Mouse (Mus musculus) midbrain, embryonic 10.5 days (tissue): ENCODE results near the gene Gmppb. TPM values are rescaled to one million over a fixed set of nuclear protein-coding genes. Genes with fewer than 3 reads are reported as not detected.
A peak's percentile ranks its signal among the peaks of the same experiment; 100 is the strongest.

Source experiments
- DNase-seq: peaks from one replicate; pipeline ENCODE4 v3.0.0-alpha.2; 2017; ENCODE audit warnings: low spot score
- H3K27ac ChIP-seq: fragments of 300-500 bp; sonication (generic); replicated peaks from 2 replicates; pipeline ENCODE4 v1.5.1; 2016; ENCODE audit warnings: mild to moderate bottlenecking
- H3K27me3 ChIP-seq: fragments of 300-500 bp; sonication (generic); 2 replicates; pipeline ENCODE4 v1.6.1; 2016; ENCODE audit warnings: low read depth, mild to moderate bottlenecking; ENCODE audit not compliant: poor library complexity, severe bottlenecking
- H3K36me3 ChIP-seq: fragments of 300-500 bp; sonication (generic); 2 replicates; pipeline ENCODE4 v1.6.1; 2016; ENCODE audit warnings: mild to moderate bottlenecking, moderate library complexity
- H3K4me1 ChIP-seq: fragments of 300-500 bp; sonication (generic); 2 replicates; pipeline ENCODE4 v1.6.1; 2016
- H3K4me3 ChIP-seq: fragments of 300-500 bp; sonication (generic); 2 replicates; pipeline ENCODE4 v1.5.1; 2016; ENCODE audit warnings: mild to moderate bottlenecking, moderate library complexity
- H3K9me3 ChIP-seq: fragments of 300-500 bp; sonication (generic); replicated peaks from 2 replicates; pipeline ENCODE4 v1.6.1; 2016; ENCODE audit warnings: mild to moderate bottlenecking
- WGBS: fragments of 180-500 bp; shearing (Covaris S2); methylation state at CpG from one replicate; pipeline ENCODE4 v1.1.7; 2016; 5-methylcytosine and 5-hydroxymethylcytosine counted together
- polyA plus RNA-seq: library from polyadenylated mRNA; unstranded; fragments of >200 nt; fragmentation: Nextera tagmentation; extraction: Ambion mirVana; gene quantifications from 2 replicates; pipeline ENCODE4 v1.2.1, GENCODE M21; 2016

The Gmppb gene
- polyA plus RNA-seq, 1 experiment from 2014 or later = 26.2 TPM

DNA sequence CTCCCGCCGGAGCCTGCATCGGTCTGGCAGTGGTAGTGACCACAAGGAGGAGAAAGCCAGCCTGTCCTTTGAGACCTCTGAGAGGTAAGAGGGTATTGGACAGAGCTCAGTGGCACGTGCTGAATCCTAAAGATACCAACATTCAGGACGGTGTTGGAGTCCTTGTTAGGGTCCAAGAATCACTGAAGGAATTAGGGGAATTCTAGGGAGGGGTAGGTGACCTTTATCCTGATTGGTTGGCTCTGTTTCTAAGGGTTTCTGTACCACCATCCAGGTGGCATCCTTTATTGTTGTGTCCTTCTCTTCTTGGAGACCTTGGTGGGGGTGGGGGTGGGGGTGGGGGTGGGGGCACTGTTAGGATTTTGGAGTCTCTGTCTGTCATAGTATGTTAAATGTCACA, 16.9 kb upstream of the Gmppb start:
- Histone ChIP-seq H3K36me3 (peaks cover 88% of the 10 kb centered on the region), H3K27ac (no peak overlapping the region), H3K4me3 (no peak overlapping the region), H3K4me1 (no peaks in the 10 kb centered on the region), H3K27me3 (no peaks in the 10 kb centered on the region), H3K9me3 (peaks cover 7% of the 10 kb centered on the region; the same call in 1 of the 2 replicates)
- no peak for DNase-seq
- 92% methylated on average over 5 of the region's 5 CpGs for WGBS

DNA sequence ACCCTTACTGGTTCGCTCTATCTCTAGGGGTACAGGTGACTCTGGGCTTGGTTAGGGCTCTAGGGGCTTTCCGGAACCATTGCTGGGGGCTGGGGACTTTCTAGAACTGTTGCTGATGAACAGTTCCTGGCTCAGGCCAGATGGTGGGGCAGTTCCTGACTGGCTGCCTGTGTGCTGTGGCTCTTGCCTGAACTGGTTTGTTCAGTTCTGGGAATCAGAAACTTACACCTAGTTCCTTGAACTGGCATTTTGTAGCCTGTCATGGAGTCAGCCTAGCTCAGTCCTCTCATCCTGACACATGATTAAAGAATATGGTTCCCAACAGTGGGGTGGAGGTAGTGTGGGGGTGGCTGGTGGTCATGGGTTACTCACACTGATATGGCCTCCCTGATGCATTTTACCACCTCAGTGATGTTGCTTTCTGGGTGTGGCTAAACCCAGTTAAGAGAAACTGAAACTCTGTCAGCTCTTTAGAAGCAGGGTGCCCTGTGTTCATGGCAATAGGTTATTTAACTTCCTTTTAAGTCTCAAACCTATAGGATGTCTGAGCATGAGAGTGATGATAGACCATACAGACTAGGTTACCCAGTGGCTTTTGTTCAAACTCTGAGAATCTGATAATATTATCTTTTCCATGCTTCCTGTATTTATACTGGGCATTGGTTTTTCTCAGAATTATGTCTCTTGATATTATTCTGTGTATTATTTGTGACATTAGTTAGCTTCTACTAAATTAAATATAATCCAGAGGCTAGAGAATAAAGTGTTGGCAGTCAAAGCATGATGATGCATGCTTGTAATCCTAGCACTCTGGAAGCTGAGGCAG, 13.5 kb upstream of the Gmppb start:
- H3K27ac ChIP-seq = no peak overlapping the region
- no peaks in the 10 kb centered on the region for H3K27me3 ChIP-seq
- no peak for DNase-seq
- no peaks in the 10 kb centered on the region for H3K4me1 ChIP-seq
- WGBS = 97% methylated on average over 2 of the region's 2 CpGs
- H3K36me3 ChIP-seq = peaks cover 87% of the 10 kb centered on the region
- no peak overlapping the region for H3K4me3 ChIP-seq
- H3K9me3 ChIP-seq = no peaks in the 10 kb centered on the region

DNA sequence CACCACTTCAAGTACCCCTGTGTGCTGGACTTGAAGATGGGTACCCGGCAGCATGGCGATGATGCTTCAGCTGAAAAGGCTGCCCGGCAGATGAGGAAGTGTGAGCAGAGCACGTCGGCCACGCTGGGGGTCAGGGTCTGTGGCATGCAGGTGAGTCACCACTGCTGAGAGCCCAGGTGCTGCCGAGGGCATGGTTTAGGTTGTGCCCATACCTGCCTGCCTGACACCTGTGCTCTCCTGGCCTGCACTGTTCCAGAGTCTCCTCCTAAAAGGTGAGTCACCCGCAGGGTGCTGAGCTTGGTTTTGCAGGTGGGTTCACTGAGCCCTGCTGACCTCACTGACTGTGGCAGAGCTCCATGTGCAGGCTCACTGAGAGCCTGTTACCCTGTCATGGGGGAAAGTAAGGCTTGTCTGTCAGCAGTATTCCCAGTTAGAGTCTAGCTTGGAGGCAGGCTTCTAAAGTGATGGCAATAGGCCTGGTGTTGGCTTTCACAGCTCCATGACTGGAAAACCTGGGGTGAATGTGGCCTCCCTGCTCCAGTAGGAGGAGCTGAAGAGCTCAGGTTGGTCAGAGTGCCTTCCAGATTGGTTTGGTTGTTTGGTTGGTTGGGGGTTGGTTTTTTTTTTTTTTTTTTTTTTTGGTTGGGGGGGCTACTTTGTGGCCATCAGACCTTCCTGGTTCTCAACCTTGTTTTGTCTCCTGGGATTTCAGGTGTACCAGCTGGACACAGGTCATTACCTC, 4.1 kb upstream of the Gmppb start:
- WGBS = 95% methylated on average over 8 of the region's 8 CpGs
- peaks cover 22% of the 10 kb centered on the region for H3K4me1 ChIP-seq

DNA sequence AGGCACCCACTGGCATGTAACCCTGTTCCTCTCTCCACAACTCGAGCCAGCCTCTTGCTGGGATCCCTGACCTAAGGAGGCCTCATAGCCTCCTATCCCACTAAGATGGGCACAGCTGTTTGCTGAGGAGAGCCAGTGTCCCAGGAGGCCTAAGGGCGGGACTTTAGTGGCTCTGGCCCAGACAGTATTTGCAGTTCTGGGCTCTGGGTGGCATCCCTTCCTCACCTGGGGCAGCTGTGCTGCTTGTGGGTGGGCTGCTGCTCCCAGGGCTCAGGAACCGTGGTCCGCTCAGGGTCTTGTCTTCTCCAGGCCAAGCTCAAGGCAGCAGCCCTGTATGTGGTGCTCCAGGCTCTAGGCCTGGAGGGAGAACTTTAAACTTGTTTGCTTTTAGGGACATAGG, 2.5 kb upstream of the Gmppb start:
- 85% methylated on average over 4 of the region's 4 CpGs for WGBS
- DNase-seq = no peak
- peaks cover 27% of the 10 kb centered on the region for H3K4me1 ChIP-seq

More for the DNA sequence above, 4.1 kb upstream of the Gmppb start:
- DNase-seq = no peak
- Histone ChIP-seq H3K9me3 (no peaks in the 10 kb centered on the region), H3K27ac (no peak overlapping the region), H3K4me3 (no peak overlapping the region), H3K36me3 (peaks cover 70% of the 10 kb centered on the region), H3K27me3 (no peaks in the 10 kb centered on the region)

DNA sequence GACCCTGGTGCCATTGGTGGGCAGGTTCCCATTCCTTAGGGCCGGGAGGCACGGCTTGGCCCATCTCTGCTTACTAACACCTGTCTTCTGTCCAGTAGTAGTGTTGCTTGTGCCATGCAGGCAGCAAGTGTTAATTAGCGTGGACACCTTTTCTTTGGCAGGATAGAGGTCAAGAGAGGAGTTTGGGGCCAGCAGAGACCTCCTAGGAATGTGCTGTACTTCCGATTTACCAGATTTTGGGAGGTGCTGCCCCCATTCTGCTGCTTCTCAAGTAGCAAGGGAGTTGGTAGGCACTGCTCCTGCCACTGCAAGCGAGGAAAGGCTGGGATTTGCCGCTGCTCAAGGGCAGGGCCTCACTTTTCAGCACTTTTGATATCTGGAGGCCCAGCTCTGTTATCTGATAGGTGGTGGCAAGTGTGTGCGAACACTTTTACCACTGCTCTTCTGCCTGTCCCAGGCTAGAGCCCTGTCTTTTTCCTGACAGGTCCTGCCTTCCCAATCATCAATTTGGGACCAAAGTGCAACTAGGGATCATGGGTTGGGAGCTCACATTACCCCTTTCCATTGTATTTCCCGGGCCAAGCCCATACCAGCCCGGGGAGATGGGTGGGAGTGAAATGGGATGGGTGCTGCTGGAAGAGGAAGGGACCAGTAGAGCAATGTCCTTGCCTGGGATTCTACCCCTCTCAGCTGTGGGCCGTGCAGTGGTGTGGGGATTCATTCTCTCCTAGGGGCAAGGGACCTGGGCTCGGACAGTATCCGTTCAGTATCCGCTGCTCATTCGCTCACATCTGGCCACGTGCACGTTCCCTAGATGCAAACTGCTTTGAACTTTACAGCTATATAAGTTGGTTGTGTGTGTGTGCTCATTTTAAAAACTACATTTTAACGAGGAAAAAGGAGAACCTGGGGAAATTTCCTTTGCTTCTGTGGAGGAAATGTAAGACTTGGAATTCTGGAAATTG, 1.2 kb upstream of the Gmppb start:
- DNase-seq = no peak
- peak overlapping the region; percentile 76 for H3K27ac ChIP-seq
- H3K36me3 ChIP-seq = peaks cover 64% of the 10 kb centered on the region
- WGBS = 55% methylated on average over 17 of the region's 17 CpGs
- H3K9me3 ChIP-seq = no peaks in the 10 kb centered on the region
- H3K4me3 ChIP-seq = peak overlapping the region; percentile 62
- no peaks in the 10 kb centered on the region for H3K27me3 ChIP-seq
- H3K4me1 ChIP-seq = peaks cover 28% of the 10 kb centered on the region

More for the DNA sequence above, 2.5 kb upstream of the Gmppb start:
- Histone ChIP-seq H3K9me3 (no peaks in the 10 kb centered on the region), H3K36me3 (peaks cover 69% of the 10 kb centered on the region), H3K27me3 (no peaks in the 10 kb centered on the region), H3K27ac (no peak overlapping the region), H3K4me3 (no peak overlapping the region)

DNA sequence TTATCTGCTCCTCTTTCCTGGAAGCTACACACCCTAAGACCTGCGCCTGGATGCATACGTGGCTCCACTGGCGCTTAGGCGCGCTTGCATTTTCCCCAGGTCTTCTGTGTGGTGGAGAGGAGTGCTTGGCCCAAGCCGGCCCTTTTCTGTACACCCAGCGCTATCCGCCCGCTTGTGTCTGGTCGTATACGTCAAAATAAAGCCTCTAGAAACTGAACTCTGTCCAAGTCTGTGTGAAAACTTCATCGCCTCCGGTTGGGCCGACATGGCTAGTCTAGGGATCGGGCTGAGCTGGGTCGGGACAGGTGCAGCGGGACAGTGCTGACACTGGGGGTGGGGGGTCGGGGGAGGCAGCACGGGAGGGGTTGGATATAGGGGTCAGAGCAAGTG, 481 bp upstream of the Gmppb start:
- Histone ChIP-seq H3K4me3 (peak overlapping the region; percentile 62), H3K36me3 (peaks cover 60% of the 10 kb centered on the region), H3K4me1 (peaks cover 34% of the 10 kb centered on the region), H3K27ac (peak overlapping the region; percentile 76), H3K9me3 (no peaks in the 10 kb centered on the region), H3K27me3 (no peaks in the 10 kb centered on the region)
- DNase-seq = no peak
- under 1% methylated on average over 19 of the region's 19 CpGs for WGBS

DNA sequence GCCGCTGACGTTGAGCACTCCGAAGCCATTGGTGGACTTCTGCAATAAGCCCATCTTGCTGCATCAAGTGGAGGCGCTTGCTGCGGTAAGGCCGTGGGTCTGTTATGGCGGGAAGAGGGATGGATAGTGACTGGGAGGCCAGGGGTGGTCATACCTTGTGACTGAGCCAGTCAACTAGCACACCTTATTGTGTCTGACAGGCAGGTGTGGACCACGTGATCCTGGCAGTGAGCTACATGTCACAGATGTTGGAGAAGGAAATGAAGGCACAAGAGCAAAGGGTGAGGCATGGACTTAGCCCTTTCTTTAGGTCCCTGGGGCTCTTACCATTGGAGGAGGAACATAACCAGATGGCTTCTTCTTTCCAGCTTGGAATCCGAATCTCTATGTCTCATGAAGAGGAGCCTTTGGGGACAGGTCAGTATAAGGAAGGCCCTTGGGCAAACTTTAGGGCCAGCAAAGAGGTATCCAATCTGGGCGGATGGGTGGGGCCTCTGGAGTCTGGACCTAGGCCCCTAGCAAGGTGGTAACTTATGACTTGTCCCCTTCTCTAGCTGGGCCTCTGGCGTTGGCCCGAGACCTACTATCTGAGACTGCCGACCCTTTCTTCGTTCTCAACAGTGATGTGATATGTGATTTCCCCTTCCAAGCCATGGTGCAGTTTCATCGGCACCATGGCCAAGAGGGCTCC, 664 bp downstream of the Gmppb start:
- no peak for DNase-seq
- Histone ChIP-seq H3K4me3 (peak overlapping the region; percentile 62), H3K4me1 (peaks cover 34% of the 10 kb centered on the region), H3K36me3 (peaks cover 67% of the 10 kb centered on the region), H3K9me3 (no peaks in the 10 kb centered on the region), H3K27ac (peak overlapping the region; percentile 76), H3K27me3 (no peaks in the 10 kb centered on the region)
- WGBS = 44% methylated on average over 15 of the region's 15 CpGs

DNA sequence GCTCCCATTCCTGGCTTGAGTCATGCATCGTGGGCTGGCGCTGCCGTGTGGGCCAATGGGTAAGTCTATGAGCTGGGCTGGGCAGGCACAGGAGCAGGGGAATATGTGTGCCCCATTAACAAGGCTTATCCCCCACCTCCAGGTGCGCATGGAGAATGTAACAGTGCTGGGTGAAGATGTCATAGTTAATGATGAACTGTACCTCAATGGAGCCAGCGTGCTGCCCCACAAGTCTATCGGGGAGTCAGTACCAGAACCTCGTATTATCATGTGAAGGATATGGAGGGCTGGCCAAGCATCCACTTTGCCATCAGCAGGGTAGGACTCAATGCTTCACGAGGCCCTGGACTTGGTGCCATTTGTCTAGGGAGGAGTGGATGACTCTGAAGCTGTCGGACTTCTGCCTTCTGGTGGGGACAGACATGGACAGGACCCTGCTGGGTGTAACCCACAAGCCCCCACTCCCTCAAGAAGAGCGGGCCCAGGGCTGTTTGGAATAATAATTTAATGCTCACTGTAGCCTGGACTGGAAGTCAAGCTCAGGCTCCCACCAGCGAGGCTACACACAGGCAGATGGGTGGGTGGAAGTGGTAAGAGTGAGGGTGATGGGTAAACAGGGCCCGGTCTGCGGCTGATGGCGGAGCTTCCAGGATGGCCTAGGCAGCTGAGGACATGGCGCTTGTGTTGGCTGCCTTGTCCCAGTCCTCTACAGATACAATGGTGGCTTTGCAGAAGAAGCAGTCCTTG, 2.3 kb downstream of the Gmppb start:
- no peak overlapping the region for H3K27ac ChIP-seq
- WGBS = 93% methylated on average over 15 of the region's 15 CpGs
- H3K4me3 ChIP-seq = no peak overlapping the region
- H3K27me3 ChIP-seq = no peaks in the 10 kb centered on the region
- no peak for DNase-seq
- H3K9me3 ChIP-seq = no peaks in the 10 kb centered on the region
- peaks cover 67% of the 10 kb centered on the region for H3K36me3 ChIP-seq
- peaks cover 34% of the 10 kb centered on the region for H3K4me1 ChIP-seq

DNA sequence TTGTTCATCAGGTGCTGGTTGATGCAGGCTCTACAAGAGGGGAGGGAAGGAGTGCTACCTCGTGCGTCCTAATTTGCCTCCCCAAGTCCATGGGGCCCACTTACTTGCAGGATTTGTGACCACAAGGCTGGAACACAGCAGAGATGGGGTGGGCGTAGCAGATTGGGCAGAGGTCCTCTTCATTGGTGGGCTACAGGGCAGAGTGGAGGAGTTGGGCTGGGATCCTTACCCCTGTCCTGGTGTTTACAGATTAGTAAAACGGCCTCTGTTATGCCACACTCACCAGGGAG, 2.8 kb downstream of the Gmppb start:
- Histone ChIP-seq H3K27me3 (no peaks in the 10 kb centered on the region), H3K9me3 (no peaks in the 10 kb centered on the region), H3K27ac (no peak overlapping the region), H3K4me3 (no peak overlapping the region; the same call in 1 of the 2 replicates), H3K36me3 (peaks cover 67% of the 10 kb centered on the region), H3K4me1 (peaks cover 34% of the 10 kb centered on the region)
- no peak for DNase-seq
- WGBS = 88% methylated on average over 4 of the region's 4 CpGs

DNA sequence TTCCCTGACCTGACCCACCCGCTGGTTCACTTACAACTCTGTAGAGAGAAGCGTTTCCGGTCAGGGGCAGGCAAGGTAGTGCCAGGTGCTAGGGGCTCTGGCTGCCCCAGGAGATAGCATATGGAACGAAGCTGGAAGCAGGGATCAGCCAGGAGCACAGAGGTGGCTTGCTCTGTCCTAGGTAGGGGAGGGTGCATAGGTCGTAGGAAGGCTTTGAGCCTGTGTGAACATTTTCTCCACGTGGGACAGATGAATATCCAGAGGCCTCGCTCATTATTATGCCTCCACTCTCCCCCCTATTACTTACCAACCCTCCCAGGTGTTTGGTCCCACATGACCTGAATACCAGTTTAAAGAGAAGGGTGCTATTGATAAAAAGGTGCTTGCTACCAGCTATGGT, 3.4 kb downstream of the Gmppb start:
- Histone ChIP-seq H3K27ac (no peak overlapping the region), H3K4me1 (peaks cover 33% of the 10 kb centered on the region), H3K27me3 (no peaks in the 10 kb centered on the region), H3K36me3 (peaks cover 67% of the 10 kb centered on the region), H3K9me3 (no peaks in the 10 kb centered on the region), H3K4me3 (no peak overlapping the region)
- DNase-seq = no peak
- 73% methylated on average over 7 of the region's 7 CpGs for WGBS

DNA sequence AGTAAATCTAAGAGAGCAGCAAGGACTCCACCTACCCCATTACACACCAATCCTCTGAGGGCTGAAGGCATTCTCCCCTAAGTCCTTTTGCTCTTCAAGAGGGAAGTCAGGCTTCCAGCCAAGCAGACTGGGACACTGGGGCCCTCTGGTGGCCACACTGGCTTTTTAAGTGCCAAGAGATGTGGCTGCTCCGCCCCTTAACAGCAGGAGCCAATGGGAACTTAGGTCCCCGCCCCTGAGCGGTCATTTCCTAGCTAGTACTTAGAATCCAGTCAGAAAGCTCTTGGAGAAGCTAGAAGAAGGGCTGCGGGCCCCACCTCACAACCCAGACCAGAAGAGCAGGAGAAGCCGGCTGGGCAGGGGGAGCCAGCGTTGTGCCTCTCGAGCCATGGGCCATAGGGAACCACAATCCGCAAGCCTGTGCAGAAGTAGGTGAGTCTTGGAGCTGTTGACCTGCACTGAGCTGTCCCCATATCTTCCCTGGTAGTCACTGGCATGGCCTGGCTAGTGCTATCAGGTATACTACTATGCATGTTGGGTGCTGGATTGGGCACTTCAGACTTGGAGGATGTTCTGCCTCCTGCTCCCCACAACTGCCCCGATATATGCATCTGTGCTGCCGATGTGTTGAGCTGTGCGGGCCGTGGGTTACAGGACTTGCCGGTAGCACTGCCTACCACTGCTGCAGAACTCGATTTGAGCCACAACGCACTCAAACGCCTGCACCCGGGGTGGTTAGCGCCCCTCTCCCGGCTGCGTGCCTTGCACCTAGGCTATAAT, 4.0 kb downstream of the Gmppb start, which contains the start of gene Amigo3:
TSS of gene Amigo3 (plus strand) at position 275 of the 780 bp plus-strand sequence.
- no peaks in the 10 kb centered on the region for H3K27me3 ChIP-seq
- H3K36me3 ChIP-seq = peaks cover 71% of the 10 kb centered on the region
- no peaks in the 10 kb centered on the region for H3K9me3 ChIP-seq
- H3K4me3 ChIP-seq = peak within 1 kb of the TSS; percentile 35
- peak; percentile 93 for DNase-seq
- 58% methylated on average over 20 of the region's 20 CpGs for WGBS
- H3K4me1 ChIP-seq = peaks cover 27% of the 10 kb centered on the region
- no peak within 1 kb of the TSS for H3K27ac ChIP-seq
